Mouse (Mus musculus): Measurements from ENCODE around the gene Cttnbp2. TPM values are rescaled to one million over a fixed set of nuclear protein-coding genes. Genes with fewer than 3 reads are reported as not detected.

Gene Cttnbp2
- polyA plus RNA-seq, 1 experiment from 2014 or later: 21.7 TPM

- Histone ChIP-seq H3K9ac (ENCODE audit: low read length) (no peak overlapping the region), H3K9me3 (ENCODE audit: control insufficient read depth, low read length) (no peaks in the 10 kb centered on the region), H3K36me3 (ENCODE audit: control insufficient read depth, insufficient read depth, low read length) (no peaks in the 10 kb centered on the region), H3K4me1 (replicated peaks; ENCODE audit: control insufficient read depth, insufficient read depth, low read length) (peaks cover 4% of the 10 kb centered on the region; the same call in 1 of the 2 replicates), H3K27me3 (ENCODE audit: control insufficient read depth, insufficient read depth, low read length) (no peaks in the 10 kb centered on the region), H3K4me2 (ENCODE audit: low read depth, low read length, severe bottlenecking) (no peak overlapping the region), H3K4me3 (ENCODE audit: low read depth, low read length) (no peak overlapping the region), H3K27ac (ENCODE audit: low read depth, low read length) (no peak overlapping the region)
- 67% methylated on average over 5 of the region's 5 CpGs for WGBS
- no peak for ATAC-seq (replicated peaks; ENCODE audit: low FRiP score)
- no peak for DNase-seq (ENCODE audit: low spot score)
Observed at GRCm38 (mm10) chr6:18448078-18448477, 66.6 kb downstream of the Cttnbp2 start.

- H3K4me3 ChIP-seq (ENCODE audit: low read depth, low read length): no peak overlapping the region
- no peak overlapping the region for H3K27ac ChIP-seq (ENCODE audit: low read depth, low read length)
- DNase-seq (ENCODE audit: low spot score): no peak
- peaks cover 4% of the 10 kb centered on the region; the same call in 1 of the 2 replicates for H3K4me1 ChIP-seq (replicated peaks; ENCODE audit: control insufficient read depth, insufficient read depth, low read length)
- no peaks in the 10 kb centered on the region for H3K9me3 ChIP-seq (ENCODE audit: control insufficient read depth, low read length)
- ATAC-seq (replicated peaks; ENCODE audit: low FRiP score): peak; percentile 75
- WGBS: 46% methylated on average over 7 of the region's 7 CpGs
- H3K36me3 ChIP-seq (ENCODE audit: control insufficient read depth, insufficient read depth, low read length): no peaks in the 10 kb centered on the region
- no peak overlapping the region for H3K4me2 ChIP-seq (ENCODE audit: low read depth, low read length, severe bottlenecking)
- no peaks in the 10 kb centered on the region for H3K27me3 ChIP-seq (ENCODE audit: control insufficient read depth, insufficient read depth, low read length)
- no peak overlapping the region for H3K9ac ChIP-seq (ENCODE audit: low read length)
Observed at GRCm38 (mm10) chr6:18446917-18447316, 67.7 kb downstream of the Cttnbp2 start.

- Histone ChIP-seq H3K36me3 (ENCODE audit: control insufficient read depth, insufficient read depth, low read length) (no peaks in the 10 kb centered on the region), H3K4me2 (ENCODE audit: low read depth, low read length, severe bottlenecking) (no peak overlapping the region), H3K27me3 (ENCODE audit: control insufficient read depth, insufficient read depth, low read length) (no peaks in the 10 kb centered on the region), H3K27ac (ENCODE audit: low read depth, low read length) (peak overlapping the region; percentile 18; the same call in 1 of the 2 replicates), H3K4me1 (replicated peaks; ENCODE audit: control insufficient read depth, insufficient read depth, low read length) (peaks cover 4% of the 10 kb centered on the region; the same call in 1 of the 2 replicates), H3K4me3 (ENCODE audit: low read depth, low read length) (no peak overlapping the region), H3K9ac (ENCODE audit: low read length) (no peak overlapping the region), H3K9me3 (ENCODE audit: control insufficient read depth, low read length) (no peaks in the 10 kb centered on the region)
- ATAC-seq (replicated peaks; ENCODE audit: low FRiP score): no peak
- DNase-seq (ENCODE audit: low spot score): no peak
- whole genome bisulfite sequencing: 57% methylated on average over 3 of the region's 3 CpGs
Observed at GRCm38 (mm10) chr6:18446359-18446758, 68.3 kb downstream of the Cttnbp2 start.

GRCm38 (mm10) chr6:18445747-18446146 is 68.9 kb downstream of the Cttnbp2 start:
- Histone ChIP-seq H3K36me3 (ENCODE audit: control insufficient read depth, insufficient read depth, low read length) (no peaks in the 10 kb centered on the region), H3K27ac (ENCODE audit: low read depth, low read length) (peak overlapping the region; percentile 18; the same call in 1 of the 2 replicates), H3K9me3 (ENCODE audit: control insufficient read depth, low read length) (no peaks in the 10 kb centered on the region), H3K27me3 (ENCODE audit: control insufficient read depth, insufficient read depth, low read length) (no peaks in the 10 kb centered on the region), H3K4me1 (replicated peaks; ENCODE audit: control insufficient read depth, insufficient read depth, low read length) (peaks cover 4% of the 10 kb centered on the region; the same call in 1 of the 2 replicates), H3K9ac (ENCODE audit: low read length) (no peak overlapping the region), H3K4me3 (ENCODE audit: low read depth, low read length) (no peak overlapping the region), H3K4me2 (ENCODE audit: low read depth, low read length, severe bottlenecking) (no peak overlapping the region)
- DNase-seq (ENCODE audit: low spot score) (no peak), ATAC-seq (replicated peaks; ENCODE audit: low FRiP score) (peak; percentile 67)
- 17% methylated on average over 4 of the region's 4 CpGs for WGBS

- no peak for DNase-seq (ENCODE audit: low spot score)
- Histone ChIP-seq H3K9ac (ENCODE audit: low read length) (no peak overlapping the region), H3K4me1 (replicated peaks; ENCODE audit: control insufficient read depth, insufficient read depth, low read length) (peaks cover 4% of the 10 kb centered on the region; the same call in 1 of the 2 replicates), H3K27ac (ENCODE audit: low read depth, low read length) (no peak overlapping the region), H3K9me3 (ENCODE audit: control insufficient read depth, low read length) (no peaks in the 10 kb centered on the region), H3K4me2 (ENCODE audit: low read depth, low read length, severe bottlenecking) (no peak overlapping the region), H3K36me3 (ENCODE audit: control insufficient read depth, insufficient read depth, low read length) (no peaks in the 10 kb centered on the region), H3K27me3 (ENCODE audit: control insufficient read depth, insufficient read depth, low read length) (no peaks in the 10 kb centered on the region), H3K4me3 (ENCODE audit: low read depth, low read length) (no peak overlapping the region)
- WGBS: 83% methylated on average over 3 of the region's 3 CpGs
- no peak for ATAC-seq (replicated peaks; ENCODE audit: low FRiP score)
Observed at GRCm38 (mm10) chr6:18442303-18442702, 72.3 kb downstream of the Cttnbp2 start.

GRCm38 (mm10) chr6:18440918-18441532 is 73.6 kb downstream of the Cttnbp2 start:
- WGBS: 85% methylated on average over 4 of the region's 4 CpGs
- H3K9ac ChIP-seq (ENCODE audit: low read length): no peak overlapping the region
- DNase-seq (ENCODE audit: low spot score) (no peak), ATAC-seq (replicated peaks; ENCODE audit: low FRiP score) (no peak)
- H3K4me3 ChIP-seq (ENCODE audit: low read depth, low read length): no peak overlapping the region
- no peak overlapping the region for H3K27ac ChIP-seq (ENCODE audit: low read depth, low read length)
- H3K4me1 ChIP-seq (replicated peaks; ENCODE audit: control insufficient read depth, insufficient read depth, low read length): 0 out of 2 replicates have a peak, but pooled peaks cover 2% of the 10 kb centered on the region
- no peaks in the 10 kb centered on the region for H3K36me3 ChIP-seq (ENCODE audit: control insufficient read depth, insufficient read depth, low read length)
- H3K4me2 ChIP-seq (ENCODE audit: low read depth, low read length, severe bottlenecking): no peak overlapping the region
- no peaks in the 10 kb centered on the region for H3K9me3 ChIP-seq (ENCODE audit: control insufficient read depth, low read length)
- H3K27me3 ChIP-seq (ENCODE audit: control insufficient read depth, insufficient read depth, low read length): no peaks in the 10 kb centered on the region

- H3K9me3 ChIP-seq (ENCODE audit: control insufficient read depth, low read length): no peaks in the 10 kb centered on the region
- no peak overlapping the region for H3K27ac ChIP-seq (ENCODE audit: low read depth, low read length)
- no peak for DNase-seq (ENCODE audit: low spot score)
- no peaks in the 10 kb centered on the region for H3K27me3 ChIP-seq (ENCODE audit: control insufficient read depth, insufficient read depth, low read length)
- WGBS: 71% methylated on average over 4 of the region's 4 CpGs
- H3K36me3 ChIP-seq (ENCODE audit: control insufficient read depth, insufficient read depth, low read length): no peaks in the 10 kb centered on the region
- H3K4me3 ChIP-seq (ENCODE audit: low read depth, low read length): no peak overlapping the region
- no peak overlapping the region for H3K4me2 ChIP-seq (ENCODE audit: low read depth, low read length, severe bottlenecking)
- H3K9ac ChIP-seq (ENCODE audit: low read length): no peak overlapping the region
- H3K4me1 ChIP-seq (replicated peaks; ENCODE audit: control insufficient read depth, insufficient read depth, low read length): no peaks in the 10 kb centered on the region
- no peak for ATAC-seq (replicated peaks; ENCODE audit: low FRiP score)
Observed at GRCm38 (mm10) chr6:18436127-18436812, 78.4 kb downstream of the Cttnbp2 start.

- H3K4me2 ChIP-seq (ENCODE audit: low read depth, low read length, severe bottlenecking): no peak overlapping the region
- no peak for ATAC-seq (replicated peaks; ENCODE audit: low FRiP score)
Observed at GRCm38 (mm10) chr6:18434828-18435531, 79.7 kb downstream of the Cttnbp2 start.

More at GRCm38 (mm10) chr6:18434828-18435531, 79.7 kb downstream of the Cttnbp2 start:
- WGBS: 91% methylated on average over 16 of the region's 16 CpGs
- Histone ChIP-seq H3K4me3 (ENCODE audit: low read depth, low read length) (no peak overlapping the region), H3K27ac (ENCODE audit: low read depth, low read length) (no peak overlapping the region), H3K4me1 (replicated peaks; ENCODE audit: control insufficient read depth, insufficient read depth, low read length) (no peaks in the 10 kb centered on the region), H3K9ac (ENCODE audit: low read length) (no peak overlapping the region), H3K9me3 (ENCODE audit: control insufficient read depth, low read length) (no peaks in the 10 kb centered on the region), H3K27me3 (ENCODE audit: control insufficient read depth, insufficient read depth, low read length) (no peaks in the 10 kb centered on the region), H3K36me3 (ENCODE audit: control insufficient read depth, insufficient read depth, low read length) (no peaks in the 10 kb centered on the region)
- no peak for DNase-seq (ENCODE audit: low spot score)
